Mouse (Mus musculus): Measurements from ENCODE around the gene Snapc2.

The Snapc2 gene

DNA sequence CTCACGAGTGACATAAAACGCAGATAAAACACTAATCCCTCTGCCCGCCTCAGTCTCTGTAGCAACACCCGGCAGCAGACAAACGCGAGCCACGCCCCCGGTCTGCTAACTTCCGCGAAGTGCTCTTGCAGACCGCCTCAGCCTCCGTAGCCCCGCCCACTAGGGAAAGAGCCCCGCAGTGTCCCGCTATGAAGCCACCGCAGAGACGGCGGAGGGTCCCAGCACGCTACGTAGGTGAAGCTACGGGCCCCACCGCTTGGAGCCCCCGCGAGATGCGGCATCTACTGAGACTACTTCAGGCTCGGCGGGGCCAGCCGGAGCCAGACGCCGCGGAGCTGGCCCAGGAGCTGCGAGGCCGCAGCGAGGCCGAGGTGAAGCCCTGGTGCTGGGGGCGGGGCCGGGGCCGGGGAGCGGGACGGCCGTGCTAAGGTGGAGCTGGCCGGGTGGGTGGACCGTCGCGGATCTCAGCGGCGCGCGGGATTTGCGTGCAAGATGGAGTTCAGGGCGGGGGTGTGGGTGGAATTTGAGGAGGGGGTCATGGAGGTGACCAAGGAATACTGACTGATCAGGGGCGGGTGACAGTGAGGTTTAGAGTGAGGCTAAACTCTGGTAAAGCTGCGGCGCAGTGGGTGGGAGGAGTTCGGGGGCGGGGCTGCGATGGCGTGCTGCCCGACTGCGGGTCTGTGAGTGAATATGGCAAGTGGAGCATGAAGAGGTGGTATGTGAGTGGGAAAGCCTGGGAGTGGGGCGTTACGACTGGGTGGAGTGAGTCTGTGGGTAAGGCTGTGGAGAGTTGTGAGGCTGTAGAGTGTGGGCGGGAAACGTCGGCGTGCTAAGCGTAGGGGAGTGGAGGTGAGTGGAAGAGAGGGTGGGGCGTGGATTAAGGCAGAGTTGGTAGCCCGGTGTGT lies at the start of gene Snapc2:
Snapc2 (plus strand) TSS at position 147 of the 908 bp plus-strand sequence.
- DNase-seq (ENCODE audit: low read depth, low spot score): peak; percentile 97

DNA sequence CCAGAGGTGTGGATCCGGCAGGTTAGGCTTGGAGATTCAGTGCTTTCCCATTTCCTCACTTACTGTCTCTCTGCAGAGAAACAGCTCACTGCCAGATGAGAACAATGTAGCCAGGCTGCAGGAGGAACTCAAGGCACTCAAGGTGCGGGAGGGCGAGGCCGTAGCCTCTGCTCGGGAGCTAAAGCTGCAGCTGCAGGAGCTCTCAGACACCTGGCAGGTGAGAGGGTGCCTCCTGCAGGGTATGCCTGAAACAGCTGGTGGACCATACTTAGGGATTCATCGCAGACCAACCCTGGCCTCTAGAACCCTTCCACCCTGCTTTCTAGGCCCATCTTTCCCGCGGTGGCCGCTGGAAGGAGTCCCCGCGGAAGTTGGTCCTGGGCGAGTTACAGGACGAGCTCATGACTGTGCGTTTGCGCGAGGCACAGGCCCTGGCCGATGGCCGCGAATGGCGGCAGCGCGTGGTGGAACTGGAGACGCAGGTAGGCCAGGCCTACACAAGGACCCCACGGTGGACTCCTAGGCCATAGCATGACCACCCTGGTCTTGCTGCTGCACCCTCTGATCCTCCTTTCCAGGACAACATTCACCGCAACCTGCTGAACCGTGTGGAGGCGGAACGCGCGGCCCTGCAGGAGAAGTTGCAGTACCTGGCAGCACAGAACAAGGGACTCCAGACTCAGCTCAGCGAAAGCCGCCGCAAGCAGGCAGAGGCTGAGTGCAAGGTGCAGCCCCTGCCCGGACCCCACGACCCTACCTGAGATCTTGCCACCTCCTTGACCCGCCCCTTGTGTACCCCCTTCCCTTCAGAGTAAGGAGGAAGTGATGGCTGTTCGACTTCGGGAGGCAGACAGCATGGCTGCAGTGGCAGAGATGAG lies 47.4 kb upstream of the Snapc2 start:
- no peak for DNase-seq (ENCODE audit: low read depth, low spot score)

DNA sequence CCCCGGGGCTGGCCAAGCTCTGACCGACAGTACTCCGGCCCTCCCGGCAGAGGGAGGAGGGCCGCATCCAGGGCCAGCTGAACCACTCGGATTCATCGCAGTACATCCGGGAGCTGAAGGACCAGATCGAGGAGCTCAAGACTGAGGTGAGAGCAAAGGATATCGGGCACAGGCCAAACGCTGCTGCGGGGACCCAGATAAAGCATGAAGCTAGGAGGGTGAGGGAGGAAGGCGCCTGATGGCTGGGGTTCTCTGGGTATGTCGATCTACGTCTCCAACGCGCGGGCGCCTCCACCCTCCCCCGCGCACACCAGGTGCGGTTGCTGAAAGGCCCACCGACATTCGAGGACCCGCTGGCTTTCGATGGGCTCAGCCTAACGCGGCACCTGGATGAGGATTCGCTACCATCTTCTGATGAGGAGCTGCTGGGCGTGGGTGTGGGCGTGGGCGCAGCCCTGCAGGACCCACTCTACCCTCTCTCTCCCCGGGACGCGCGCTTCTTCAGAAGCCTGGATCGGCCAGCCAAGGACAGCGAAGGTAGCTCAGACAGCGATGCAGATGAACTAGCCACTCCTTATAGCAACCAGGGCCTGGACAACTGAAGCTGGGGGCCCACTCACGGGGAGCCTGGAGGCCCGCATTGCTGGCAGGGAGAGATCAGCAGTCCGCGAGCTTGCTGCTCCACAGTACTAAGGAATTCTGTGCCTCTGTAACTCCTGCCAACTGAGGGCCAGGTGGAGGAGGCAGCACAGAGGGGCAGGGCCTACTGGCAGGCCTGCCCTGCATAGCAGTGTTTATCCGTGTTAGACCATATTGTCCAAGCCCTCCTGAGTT lies 46.5 kb upstream of the Snapc2 start:
- no peak for DNase-seq (ENCODE audit: low read depth, low spot score)

DNA sequence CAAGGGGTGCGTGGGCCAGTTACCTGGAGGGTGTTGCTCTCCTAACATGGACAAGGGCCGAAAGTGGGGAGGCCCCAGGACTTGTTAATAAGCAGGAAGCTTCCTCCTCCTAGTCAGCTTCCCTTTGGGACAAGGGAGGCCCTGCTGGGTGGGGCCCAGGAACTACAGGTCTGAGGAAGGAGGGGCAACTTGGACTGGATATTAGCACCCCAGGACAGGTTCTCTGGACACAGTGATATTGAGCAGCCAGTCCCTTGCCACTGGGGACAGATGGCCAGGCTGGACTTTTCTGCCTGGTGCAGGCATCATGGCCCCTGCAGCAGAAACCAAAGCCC lies 45.9 kb upstream of the Snapc2 start:
- DNase-seq (ENCODE audit: low read depth, low spot score): no peak

DNA sequence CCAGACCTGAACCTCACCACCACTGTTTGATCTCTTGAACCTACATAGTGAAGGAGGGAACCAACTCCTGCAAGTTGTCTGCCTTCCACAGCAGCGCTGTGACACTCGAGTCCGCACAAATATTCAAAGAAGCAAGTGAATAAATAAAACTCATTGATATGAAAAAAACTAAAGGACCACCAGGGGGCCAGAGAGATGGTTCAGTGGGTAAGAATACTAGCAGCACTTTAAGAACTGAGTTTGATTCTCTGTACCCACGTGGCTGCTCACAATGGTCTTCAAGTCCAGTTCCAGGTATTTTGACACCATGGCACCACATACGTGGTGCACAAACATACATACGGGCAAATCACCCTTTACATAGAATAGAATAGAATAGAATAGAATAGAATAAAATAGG lies 41.8 kb upstream of the Snapc2 start:
- peak; percentile 16 for DNase-seq (ENCODE audit: low read depth, low spot score)

DNA sequence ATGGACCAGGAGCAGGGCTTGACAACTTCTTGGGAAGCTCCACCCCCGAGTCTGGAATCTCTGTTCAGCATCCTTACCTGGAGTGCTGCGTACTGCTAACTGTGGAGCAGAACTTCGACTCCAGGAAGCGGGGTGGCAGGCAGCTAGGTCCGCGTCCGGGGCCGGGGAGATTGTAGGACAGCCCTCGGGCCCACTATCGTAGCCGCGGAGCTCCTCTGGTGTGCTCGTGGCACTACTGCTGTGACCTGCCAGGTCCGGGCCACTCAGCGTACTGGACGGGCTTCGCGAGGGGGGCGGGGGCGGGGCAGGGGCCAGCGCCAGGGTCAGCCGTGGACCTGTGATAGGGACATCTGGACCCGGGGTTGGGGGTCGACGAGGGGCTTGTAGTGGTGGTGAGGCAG lies 40.1 kb upstream of the Snapc2 start:
- peak; percentile 31 for DNase-seq (ENCODE audit: low read depth, low spot score)

DNA sequence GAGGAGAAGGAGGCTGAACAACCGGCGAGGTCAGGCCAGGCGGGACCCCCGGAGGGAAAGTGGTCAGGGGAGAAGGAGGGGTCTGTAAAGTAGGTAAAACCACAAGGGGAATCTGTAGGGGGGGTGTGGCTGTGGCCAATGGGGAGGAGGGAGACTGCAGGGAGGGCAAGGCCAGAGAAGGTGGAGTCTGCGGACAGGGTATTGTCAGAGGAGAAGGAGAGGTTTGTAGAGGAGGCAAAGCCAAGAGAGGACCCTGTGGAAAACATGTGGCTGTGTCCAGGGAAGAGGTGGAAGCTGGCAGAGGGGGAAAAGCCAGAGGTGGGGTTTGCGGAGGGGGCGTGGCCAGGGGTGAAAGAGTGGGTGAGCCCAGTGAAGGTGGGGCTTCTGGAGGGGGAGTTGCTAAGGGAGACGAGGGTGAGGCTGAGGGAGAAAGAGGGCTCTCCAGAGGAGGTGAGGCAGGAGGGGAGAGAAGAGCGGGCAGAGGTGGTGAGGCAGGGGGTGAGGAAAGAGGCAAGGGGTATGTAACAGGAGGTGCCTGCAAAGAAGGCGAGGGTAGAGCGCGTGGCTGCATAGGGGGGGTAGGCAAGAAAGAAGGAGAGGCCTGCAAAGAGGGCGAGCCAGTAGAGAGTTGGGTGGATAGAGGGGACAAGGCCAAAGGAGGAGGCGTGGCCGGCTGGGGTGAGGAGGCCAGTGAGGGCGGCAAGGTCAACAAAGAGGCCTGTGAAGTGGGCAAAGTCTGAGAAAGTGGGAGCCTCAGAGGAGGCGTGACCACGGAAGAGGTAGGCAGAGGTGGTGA lies 39.5 kb upstream of the Snapc2 start:
- DNase-seq (ENCODE audit: low read depth, low spot score): peak; percentile 82

DNA sequence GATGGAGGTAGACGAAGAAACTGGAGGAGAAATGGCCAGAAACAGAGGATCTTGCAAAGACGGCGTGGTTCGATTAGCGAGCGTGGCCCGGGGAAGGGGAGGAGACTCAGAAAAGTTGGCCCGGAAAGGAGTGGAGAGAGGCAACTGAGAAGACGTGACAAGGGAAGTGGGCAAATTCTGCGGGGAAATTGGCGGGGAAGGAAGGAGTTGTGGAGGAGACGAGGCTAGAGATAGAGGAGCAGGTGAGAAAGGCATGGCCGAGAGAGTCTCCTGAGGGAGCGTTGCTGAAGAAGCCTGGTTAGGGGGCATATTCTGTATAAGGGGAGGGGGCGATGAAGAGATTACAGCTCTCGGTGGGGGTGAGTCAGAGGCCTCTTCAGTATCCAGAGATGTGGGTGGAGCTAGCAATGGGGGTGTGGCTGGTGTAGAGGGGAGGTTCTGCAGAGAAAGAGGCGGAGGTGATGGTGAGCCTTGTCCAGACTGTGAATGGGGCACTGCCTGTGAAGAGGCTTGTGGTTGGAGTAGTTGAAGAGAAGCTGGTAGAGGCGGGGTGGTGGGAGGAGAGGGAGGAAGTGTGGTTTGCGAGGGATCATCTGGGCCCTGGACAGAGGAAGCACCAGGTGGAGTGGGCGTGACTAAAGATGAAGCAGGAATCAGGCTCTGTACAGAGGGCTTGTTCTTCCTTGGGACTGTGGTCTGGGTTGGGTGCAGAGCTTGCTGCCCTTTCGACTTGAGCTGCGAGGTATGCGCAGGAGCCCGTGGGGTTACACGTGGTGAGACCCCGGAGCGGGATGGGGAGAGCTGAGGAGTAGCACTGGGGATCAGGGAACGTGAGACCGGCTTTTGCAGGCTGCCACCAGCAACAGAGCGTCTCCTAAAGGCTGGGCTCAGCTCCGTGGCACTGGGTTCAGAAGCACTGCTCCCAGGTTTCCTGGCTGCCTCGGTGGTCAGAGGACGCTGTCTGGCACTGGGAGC lies 38.6 kb upstream of the Snapc2 start:
- DNase-seq (ENCODE audit: low read depth, low spot score): peak; percentile 83

DNA sequence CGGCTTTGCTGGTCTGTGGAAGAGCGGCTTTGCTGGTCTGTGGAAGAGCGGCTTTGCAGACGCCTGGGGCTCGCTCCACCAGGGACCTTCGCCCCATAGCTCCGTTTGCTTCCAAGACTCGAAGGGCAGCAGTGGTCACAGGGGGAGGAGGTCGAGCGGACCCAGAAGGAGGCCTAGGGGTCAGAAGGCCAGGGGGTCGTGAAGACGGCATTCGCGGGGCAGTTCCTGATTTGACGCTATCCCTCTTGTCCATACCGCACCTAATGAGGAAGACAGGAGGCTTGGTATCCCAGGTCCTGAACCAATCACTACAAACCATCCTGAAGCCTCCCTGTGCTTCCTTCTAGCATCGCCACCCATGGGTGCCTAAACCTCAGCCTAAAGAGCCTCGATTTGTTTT lies 36.6 kb upstream of the Snapc2 start:
- no peak for DNase-seq (ENCODE audit: low read depth, low spot score)

DNA sequence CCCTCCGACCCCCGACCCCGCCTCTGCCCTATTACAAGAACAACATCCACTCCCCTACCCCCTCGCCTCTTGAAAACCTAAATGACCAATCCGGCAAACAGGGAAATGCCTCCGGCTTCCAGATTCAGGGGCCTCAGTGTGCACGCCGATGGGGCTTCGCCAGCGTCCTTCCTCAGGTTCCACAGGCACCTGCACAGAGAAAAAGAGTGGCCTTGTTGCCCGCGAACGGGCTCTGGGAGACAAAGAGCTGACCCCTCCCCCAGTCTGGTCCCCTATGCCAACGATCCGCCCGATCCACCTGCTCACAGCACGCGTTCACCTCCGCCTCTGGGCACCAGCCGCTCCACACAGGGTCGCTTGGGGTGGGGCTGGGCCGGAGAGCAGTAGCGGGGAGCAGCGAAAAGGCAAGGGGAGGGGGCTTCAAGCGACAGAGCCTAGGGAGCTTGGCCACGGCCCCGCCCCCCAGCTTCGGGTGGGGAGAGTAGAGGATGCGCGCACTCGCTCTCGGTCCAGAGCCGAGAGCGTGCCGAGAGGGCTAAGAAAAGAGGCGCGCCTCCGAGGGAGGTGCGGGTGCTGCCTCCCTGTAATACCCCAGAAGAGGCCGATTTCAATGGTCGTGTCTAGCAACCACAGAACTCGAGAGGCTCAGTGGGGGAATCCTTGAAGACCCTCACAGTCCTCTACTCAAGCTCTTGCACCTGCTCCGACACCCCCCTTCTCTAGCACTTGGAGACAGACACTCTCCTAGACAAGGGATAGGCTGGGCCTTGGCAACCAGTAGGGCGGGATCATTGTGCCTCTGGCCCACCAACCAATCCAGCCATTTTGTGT lies 35.9 kb upstream of the Snapc2 start, which contains the start of gene Prr36:
Prr36 (minus strand) TSS at position 669 of the 831 bp plus-strand sequence.
- DNase-seq (ENCODE audit: low read depth, low spot score): no peak

DNA sequence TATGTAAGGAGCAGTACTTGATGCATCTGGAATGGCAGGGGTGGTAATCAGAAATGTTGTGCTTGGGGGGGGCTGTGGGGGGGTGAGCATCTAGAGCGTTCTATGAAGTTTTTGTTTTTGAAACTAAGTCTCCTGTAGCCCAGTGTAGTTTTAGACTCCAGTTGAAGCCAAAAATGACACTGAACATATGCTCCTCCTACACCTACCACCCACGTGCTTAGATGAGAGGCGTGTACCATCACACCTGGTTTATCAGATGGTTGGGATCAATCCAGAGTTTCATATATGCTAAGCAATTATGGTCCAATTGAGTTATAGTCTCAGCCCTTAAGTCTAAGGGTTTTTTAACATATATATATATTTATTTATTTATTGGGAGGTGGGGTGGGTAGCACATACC lies 33.3 kb upstream of the Snapc2 start:
- no peak for DNase-seq (ENCODE audit: low read depth, low spot score)

DNA sequence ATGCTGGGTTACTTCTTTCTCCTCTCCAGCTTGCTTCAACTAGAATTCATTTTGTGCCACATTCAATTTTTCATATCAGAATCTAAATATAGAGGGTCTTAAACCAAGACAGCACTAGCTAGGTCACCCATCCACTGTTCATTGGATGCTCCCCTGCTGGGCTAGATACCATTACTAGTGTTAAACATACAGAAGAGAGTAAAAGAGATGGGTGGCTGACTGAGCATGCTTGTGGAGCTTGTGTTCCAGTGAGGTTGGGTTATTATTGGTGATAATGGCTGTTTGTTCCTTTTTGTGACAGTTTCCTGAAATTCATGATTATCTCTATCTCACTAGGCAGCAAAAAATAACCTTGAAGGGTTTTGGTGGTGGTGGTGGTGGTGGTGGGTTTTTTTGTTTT lies 30.8 kb upstream of the Snapc2 start:
- no peak for DNase-seq (ENCODE audit: low read depth, low spot score)

DNA sequence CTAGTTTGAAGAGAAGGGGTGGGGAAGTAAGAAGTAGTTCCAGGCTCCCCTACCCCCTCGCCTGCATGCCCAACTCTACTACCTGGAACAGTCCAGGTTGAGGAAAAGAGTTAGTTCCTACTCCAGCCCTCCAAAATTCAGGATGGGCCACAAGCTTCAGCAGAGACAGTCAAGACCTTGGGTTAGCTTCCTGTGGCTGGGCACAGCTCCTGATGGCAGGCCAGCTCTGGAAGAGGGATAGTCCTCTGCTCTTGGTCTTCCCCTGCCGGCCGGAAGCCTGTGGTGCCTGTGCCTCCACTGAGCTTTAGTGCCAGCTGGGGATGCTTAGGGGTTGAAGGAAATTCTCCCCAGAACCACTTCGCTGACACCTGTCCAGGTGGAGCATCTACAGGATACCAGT lies 26.6 kb upstream of the Snapc2 start:
- DNase-seq (ENCODE audit: low read depth, low spot score): no peak

DNA sequence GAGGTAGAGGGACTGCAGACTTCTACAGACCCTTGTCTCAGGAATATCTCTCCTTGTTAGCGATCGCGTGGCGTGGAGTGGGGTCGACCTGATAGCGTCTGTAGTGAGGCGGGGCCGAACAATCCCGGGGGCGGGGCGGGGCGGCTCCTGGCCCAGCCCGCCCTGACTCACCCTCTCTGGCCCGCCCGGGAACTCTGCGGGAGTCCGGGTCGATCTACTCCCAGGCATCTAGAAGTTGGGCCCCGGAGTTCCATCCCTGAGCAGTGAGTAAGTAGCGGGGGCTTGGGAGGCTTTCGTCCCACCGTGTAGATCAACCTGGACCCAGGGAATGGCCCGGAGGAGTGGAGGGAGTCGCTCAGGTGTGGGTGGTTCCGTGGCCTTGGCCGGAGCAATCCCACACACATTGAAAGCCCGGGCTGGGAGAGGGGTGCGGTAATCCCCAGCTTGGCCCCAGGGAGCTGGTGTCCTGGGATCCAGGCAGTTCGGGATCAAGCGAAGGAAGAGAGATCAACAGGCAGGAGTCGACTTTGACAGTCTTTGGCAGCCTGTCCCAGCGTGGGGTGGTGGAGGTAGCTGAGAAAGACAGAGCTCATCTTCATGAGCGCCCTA lies 26.0 kb upstream of the Snapc2 start, which contains the start of gene Lrrc8e:
Lrrc8e (plus strand) TSS at position 89 of the 609 bp plus-strand sequence.
- DNase-seq (ENCODE audit: low read depth, low spot score): no peak

DNA sequence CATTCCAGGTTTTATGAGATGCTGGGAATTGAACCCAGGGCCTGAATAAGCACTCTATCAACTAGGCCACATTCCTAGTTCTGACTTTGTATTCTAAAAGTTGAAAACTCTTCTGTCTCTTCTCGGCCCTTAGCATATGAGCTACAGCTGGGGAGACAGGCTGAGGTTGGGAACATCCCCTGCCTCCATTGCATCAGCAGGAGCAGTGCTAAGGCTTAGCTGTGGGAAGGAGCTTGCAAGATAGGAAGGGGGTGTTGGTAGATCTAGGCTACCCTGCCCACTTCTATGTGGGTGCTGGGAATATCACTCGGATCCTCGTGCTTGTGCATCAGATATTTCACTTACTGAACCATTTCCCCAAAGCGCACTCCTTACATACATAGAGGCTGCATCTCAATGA lies 25.0 kb upstream of the Snapc2 start:
- DNase-seq (ENCODE audit: low read depth, low spot score): no peak

DNA sequence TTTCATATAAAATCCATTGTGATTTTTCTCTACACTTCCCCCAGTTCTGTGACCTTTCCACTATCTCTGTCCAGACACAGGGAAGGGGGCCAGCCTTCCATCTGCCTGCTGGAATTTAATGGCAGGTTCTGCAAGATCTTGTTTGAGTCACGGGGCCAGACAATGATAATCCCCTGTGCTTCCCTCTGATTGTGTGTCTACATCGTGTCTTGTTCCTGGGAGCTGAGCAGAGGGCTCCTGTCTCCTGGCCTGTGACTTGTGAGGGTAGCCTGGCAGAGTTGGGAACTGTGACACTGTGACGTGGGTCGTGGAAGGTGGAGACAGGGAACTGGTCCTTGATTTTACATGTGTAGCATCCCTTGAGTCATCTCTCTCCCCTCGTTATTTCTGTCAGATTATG lies 23.1 kb upstream of the Snapc2 start:
- DNase-seq (ENCODE audit: low read depth, low spot score): no peak

DNA sequence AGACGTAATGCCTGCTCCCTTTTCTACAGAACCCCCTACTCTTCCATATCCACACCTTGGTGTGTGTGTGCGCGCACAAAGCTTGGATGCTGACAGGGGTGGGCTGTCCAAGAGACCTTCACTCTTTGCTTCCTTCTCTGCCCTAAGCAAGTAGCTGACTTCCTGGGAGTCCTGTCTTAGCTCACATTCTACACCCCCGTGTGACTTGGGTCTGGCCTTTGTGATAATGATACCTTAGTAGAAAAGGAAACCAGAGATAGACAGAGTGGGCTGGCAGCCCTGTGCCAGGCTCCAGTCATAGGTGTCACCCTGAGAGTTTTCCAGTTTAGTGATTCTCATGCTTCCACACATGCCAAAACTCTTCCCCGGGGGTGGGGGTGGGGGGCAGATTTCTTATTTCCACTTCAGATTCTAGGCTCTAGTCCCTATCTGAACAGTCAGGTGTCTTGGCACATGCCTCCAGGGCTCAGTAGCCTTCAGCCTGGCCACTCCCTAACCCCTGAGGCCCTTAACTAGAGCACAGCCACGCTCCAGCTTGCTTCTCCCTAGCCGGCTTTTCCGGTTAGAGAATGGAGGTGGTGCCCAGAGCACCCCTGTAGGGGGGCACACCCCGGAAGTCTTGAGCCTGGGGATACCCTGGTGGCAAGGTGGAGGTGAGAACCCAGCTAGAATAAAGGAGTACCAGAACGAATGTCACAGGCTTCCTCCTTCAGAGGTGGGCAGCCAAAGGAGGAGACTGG lies 22.1 kb upstream of the Snapc2 start:
- DNase-seq (ENCODE audit: low read depth, low spot score): no peak

Measured in A20 (cell line).